Mouse (Mus musculus): ENCODE data around the gene Zfp605.
"Not testable (repeated sequence)": the region's sequence is repeated elsewhere in the genome, so short reads cannot be mapped to it uniquely, and the experiment has no call there.

Gene Zfp605

DNA sequence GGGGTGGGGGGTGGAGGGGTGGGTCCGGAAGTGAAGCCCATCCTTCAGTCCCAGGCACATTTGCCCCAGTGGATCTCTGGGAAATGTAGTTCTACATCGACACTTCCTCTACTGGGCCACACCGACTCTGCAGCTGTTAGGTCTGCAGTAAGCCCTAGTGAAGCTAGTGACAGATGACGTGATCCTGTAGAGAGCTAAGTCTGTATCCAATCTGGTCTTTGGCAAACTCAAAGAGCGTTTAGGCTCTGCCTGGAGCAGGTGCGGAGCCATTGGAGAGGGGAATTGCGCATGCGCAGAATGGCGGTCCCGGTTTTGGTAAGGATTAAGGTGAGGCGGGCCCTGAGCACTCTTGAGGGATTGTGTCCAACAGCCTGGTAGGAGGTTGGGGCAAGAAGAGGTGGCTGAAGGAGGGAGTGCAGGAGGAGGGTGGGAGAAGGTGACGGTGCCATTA is at the start of gene Zfp605:
Gene Zfp605, plus strand, starts transcription at position 102 of the 451 bp plus-strand sequence.
- peak; percentile 77 for DNase-seq (ENCODE audit: low read depth)

DNA sequence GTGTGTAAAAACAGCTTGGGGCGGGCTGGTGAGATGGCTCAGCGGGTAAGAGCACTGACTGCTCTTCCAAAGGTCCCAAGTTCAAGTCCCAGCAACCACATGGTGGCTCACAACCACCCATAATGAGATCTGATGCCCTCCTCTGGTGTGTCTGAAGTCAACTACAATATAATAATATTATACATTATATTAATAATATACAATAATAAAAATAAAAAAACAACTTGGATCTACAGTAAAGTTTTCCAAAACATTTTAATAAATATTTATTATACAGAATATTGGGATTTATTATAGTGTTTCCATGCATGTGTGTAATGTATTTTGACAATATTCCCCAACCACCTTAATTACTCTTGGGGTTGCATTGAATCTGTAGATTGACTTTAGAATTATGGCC is 37.5 kb upstream of the Zfp605 start, which contains the start of gene Gm17655:
Gene Gm17655, minus strand, starts transcription at position 101 of the 400 bp plus-strand sequence.
- DNase-seq (ENCODE audit: low read depth): not testable (repeated sequence)

- no peak for DNase-seq (ENCODE audit: low read depth)
These were observed 26.9 kb upstream of the Zfp605 start for GRCm38 (mm10) chr5:110082961-110083360.

DNA sequence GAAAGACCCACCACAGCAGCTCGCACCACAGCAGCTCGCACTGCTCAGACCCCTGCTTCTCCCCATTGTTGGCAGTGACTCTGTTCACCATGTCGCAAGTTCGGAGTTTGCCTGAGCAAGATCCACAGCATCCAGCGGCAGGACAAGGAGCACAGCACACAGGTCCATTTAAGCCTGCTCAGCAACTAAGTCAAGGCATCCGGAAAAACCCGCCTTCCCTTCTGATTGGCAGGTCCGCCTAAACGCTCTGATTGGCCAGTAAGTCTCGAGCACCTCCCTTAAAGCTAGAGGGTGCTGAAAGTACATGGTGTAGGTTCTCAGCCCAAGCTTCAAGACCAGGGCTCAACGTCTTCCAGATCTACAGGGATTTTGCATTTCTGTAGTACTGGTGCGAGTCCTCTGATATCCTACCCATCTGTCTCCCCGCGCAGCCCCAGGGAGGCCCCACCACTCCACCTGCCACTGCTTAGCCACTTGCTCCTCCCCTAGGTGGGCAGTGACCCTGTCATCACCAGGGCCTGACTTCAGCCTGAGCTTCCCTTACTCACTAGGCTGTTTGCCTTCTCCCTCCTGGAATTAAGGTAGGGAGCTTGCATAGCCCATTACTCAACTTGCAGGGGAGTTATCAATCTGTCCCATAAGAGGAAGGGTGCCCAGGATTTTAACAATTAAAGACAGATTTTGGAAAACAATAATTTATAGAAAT is 23.6 kb upstream of the Zfp605 start:
- DNase-seq (ENCODE audit: low read depth): no peak

DNA sequence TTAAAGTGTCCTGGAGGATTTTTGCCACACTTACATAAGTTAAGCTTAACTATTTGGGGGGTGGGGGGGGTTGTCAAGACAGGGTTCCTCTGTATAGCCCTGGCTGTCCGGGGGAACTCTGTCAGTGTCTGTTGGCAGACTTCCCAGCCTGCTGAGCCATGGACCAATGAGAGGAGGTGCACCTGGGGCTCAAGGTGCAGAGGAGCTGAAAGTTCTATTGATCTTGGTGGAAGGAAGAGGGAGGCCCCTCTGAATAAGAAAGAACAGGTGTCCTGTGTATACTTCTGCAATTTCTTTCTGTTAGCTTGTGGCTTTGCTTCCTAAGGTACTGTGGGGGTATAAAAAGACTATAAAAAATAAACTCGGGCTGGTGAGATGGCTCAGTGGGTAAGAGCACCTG is 18.3 kb upstream of the Zfp605 start:
- DNase-seq (ENCODE audit: low read depth): no peak

DNA sequence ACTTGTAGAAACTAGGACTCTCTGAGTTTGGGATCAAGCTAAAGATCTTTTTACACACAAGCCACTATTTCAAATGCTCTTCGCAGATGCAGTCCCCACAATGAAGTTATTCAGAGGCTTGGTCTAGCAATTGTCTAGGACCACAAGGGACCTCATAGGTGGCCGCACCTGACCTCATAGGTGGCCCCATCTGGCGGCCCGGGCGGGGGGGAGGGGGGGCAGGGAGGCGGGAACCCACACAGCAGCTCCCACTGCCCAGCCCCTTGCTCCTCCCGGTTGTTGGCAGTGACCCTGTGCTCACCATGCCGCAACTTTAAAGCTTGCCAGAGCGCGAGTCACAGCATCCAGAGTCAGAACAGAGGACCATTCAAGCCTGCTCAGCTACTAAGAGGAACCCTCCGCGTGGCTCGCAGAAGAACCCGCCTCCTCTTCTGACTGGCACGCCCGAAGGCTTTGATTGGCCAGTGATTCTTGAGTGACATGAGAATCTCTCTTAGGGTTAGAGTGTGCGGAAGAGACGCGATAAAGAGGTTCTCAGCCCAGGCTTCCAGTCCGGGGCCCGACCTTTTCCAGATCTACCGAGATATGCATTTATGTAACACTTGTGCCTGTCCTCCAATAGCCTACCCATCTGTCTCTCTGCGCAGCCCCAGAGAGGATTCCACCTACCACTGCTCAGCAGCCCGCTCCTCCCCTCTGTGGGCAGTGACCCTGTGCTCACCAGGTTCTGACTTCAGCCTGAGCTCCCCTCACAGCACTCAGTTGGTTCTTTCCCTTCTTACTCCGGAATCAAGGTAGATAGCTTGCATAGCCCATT is 15.7 kb upstream of the Zfp605 start, which contains the start of gene Gm35315:
Gene Gm35315, minus strand, starts transcription at position 391 of the 817 bp plus-strand sequence.
- peak; percentile 95 for DNase-seq (ENCODE audit: low read depth)

DNA sequence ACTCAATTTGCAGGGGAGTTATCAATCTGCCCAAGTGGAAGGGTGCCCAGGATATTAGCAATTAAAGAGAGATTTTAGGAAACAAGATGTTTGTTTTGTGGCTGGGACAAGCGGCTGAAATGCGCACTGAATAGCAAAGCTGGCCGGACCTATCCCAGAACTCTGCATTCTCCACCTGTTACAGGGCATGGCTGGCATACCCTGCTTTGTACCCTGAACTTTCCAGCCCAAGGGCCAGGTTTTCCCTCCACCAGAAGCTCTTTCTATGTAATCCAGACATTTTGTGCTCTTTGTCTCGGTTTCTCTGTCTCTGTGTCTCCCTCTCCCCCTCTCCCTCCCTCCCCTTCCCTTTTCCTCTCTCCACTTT is 15.1 kb upstream of the Zfp605 start:
- DNase-seq (ENCODE audit: low read depth): no peak

DNA sequence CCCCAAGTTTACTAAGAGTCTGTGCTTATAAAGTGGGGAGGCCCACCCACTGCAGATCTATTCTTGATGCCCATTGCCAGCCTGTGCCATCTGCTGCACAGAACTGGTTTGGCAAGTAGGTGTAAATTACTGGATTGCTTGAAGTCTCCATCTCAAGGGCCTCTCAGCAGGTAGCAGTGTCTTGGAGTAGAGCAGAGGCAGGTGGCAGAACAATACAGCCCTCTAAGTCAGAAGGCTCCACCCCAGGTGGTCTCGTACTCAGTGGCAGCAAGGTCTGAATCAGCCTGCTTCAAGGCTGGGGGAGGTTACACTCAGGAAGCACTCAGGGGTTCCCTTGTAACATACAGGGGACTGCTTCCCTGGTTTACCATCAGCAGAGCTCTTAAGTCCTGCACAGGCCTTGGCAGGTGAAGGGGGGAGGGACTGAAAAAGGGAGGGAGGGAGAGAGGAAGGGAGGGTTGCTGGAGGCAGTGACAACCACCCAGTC is 10.9 kb upstream of the Zfp605 start:
- DNase-seq (ENCODE audit: low read depth): no peak

- no peak for DNase-seq (ENCODE audit: low read depth)
These were observed 10.0 kb upstream of the Zfp605 start, which contains the start of gene Plcxd1 for GRCm38 (mm10) chr5:110099656-110100580. Gene Plcxd1 (plus strand): TSS chr5:110099969.

- no peak for DNase-seq (ENCODE audit: low read depth)
These were observed 8.8 kb upstream of the Zfp605 start for GRCm38 (mm10) chr5:110100921-110101631.

- no peak for DNase-seq (ENCODE audit: low read depth)
These were observed 8.1 kb upstream of the Zfp605 start for GRCm38 (mm10) chr5:110101716-110102347.

DNA sequence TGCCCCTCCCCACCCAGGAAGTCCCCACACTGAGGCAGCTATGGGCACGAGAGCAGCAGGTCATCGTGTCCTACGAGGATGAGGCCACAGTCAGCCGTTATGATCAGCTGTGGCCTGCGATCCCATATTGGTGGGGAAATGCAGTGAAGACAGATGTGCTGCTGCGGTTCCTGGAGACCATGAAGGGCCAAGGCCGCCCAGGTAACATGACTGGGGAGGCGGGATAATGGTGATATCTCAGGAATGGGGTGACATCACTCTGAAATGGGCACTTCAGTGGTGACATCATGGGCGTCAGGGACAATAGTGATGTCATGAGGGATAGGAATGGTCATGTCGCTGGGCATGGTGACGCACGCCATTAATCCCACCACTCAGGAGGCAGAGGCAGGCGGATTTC is 7.5 kb upstream of the Zfp605 start:
- no peak for DNase-seq (ENCODE audit: low read depth)

GRCm38 (mm10) chr5:110102853-110103625 is 6.9 kb upstream of the Zfp605 start:
- DNase-seq (ENCODE audit: low read depth): no peak

DNA sequence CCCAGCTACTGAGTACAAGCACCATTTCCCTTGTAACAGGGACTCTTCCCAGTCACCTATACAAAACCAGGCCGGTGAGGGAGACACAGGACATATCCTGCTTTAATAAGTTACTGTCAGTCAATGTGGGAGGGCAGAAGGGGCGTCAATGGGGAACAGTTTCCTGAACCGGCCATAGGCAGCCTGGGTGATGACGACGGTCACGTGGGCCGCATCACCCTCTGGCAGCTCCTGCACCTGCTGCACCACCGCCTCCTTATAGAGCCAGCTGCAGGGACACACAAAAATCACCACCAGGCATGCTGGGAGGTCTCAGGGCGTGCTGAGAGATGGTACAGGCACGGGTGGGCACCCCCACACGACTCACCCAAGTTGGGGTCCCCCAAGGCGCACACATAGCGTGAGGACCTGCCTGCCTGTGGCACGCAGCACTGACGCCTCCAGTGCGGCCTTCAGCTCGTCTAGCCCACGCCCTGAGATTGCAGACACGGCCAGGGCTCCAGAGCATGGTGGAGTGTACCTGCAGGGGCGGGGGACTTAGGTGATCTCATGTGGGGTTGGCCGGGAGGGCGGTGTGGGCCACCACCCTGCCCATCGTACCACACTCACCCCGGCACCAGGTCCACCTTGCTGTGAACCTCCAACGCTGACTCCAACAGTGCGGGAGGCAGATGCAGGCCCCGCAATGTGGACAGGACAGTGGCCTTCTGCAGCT is 5.8 kb upstream of the Zfp605 start:
- no peak for DNase-seq (ENCODE audit: low read depth)

GRCm38 (mm10) chr5:110104616-110105380 is 5.1 kb upstream of the Zfp605 start:
- DNase-seq (ENCODE audit: low read depth): no peak

- DNase-seq (ENCODE audit: low read depth): no peak
These were observed 3.6 kb upstream of the Zfp605 start for GRCm38 (mm10) chr5:110106140-110106871.

- no peak for DNase-seq (ENCODE audit: low read depth)
These were observed 2.9 kb upstream of the Zfp605 start for GRCm38 (mm10) chr5:110106901-110107564.

All from c-Kit-positive CD71-positive TER-119-negative erythroid progenitor cells, embryonic 14.5 days (primary cell).